Mouse (Mus musculus) cerebellum, adult 9-11 months (tissue): ENCODE data around the gene Pitpnm1.
"Not testable (repeated sequence)": the region's sequence is repeated elsewhere in the genome, so short reads cannot be mapped to it uniquely, and the experiment has no call there.

Experiments used
- DNase-seq: peaks from one replicate; pipeline ENCODE4 v3.0.0; 2022

Pitpnm1 gene

DNA sequence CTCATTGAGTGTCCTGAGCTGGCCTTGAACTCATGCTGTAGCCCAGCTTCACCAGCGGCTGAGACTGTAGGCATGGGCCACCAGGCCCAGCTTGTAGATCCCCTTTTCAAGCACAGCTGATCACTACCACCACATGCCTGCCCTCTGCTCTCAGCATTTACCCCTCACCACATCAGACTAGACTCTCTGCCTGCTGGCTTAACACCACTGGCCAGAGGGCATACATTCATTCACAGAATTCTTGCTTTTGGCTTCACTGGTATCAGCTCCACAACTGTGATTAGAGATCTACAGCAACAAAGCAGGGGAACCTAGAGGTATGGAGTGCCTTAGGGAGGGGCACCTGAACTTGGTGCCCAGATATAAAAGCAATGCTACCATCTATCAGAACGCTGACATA, 20.7 kb downstream of the Pitpnm1 start:
- peak; percentile 62 for DNase-seq

DNA sequence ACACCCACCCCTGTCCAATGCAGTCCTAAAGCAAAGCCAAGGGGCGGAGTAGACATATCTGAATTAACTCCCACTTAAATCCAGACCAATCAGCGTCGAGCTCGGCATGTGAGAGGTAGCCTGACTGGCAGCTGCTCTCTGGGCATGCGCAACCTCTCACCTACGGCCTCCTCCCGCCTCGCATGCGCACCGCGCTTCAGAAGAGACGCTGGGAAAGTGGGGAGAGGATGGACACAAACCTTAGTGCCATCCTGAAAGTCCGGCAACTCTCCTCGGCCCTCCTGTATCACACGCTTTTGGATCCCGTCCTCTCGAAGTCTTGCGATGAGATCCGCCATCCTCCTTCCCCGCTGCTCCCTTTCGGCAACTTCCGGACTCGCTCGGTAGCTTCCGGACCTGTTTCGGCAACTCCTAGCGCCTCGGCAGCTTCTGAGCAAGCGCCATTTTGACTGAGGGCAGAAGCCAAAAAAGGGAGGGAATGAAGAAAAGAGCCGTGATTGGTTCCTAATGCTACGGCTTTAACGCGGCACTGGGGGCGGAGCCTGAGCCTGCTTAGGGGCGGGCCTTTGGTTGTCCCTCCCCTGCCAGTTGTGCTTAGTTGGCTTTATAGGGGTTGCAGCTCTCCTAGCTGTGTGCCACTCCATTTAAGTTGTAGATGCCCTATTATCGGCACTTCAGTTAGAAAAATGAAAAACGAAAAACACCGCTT, 21.5 kb downstream of the Pitpnm1 start:
- peak; percentile 99 for DNase-seq

DNA sequence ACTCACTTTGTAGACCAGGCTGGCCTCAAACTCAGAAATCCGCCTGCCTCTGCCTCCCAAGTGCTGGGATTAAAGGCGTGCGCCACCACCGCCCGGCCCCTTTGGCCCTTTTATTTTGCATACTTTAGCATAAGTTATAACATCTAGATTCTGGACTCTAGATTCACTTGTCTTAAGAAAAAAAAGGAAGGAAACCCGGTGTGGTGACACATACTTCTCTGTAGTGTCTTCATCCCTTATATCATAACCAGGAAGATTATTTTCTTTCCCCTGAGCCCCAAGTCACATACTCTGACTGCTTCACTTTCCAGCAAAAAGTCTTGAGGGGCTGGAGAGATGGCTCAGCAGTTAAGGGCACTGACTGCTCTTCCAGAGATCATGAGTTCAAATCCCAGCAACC, 22.1 kb downstream of the Pitpnm1 start:
- peak; percentile 48 for DNase-seq

DNA sequence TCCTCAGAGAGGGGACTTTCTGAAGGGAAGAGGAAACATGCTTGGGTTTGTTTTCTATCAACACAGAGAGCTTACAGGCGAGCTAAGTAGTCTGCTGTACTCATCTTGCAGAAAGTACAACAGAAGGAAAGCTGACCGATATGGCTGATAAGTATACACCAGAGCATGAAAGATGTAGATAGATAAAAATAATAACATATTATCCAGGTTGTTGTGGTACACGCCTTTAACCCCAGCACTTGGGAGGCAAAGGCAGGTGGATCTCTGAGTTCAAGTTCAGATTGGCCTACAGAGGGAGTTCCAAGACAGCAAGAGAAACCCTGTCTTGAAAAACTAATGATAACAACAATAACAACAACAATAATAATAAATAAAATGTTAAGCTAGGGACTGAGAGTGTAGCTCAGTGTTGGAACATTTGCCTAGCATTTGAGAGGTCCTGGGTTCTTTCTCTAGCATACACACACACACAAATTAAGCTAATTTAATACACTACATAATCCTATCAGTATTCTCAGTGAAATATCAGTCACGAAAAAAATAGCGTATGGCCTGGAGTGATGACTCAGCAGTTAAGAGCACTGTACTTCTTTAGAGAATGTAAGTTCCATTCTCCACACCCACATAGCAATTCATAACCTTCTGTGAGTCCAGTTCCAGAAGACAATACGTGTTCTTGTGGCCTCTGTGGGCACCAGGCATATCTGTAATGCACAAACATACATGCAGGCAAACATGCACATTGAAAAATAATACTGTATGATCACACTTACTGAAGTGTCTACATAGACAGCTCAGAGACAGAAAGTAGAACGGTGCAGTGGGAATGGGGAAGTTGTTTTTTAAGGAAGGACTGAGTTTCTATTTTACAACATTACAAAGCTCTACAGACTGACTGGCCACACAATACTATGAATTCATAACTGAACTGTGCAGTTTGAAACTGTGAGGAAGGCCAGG, 22.9 kb downstream of the Pitpnm1 start:
- no peak for DNase-seq

DNA sequence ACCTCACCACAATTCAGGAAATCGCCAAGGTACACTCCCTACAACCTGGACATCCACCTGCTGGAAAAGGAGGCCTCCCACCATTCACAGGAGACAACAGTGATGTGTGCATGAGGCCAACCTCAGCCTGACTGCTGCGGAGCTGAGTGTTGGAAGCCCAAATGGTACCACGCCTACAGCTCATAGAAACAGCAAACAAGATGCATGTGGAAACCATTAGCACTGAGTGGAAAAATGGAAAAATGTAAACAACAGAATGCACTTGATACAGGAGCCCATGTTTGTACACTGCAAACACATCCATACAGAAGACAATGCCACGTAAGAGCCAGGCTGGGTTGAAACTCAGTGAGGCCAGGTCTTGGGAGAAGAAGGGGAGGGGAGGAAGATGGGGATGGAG, 24.6 kb downstream of the Pitpnm1 start:
- peak; percentile 57 for DNase-seq

DNA sequence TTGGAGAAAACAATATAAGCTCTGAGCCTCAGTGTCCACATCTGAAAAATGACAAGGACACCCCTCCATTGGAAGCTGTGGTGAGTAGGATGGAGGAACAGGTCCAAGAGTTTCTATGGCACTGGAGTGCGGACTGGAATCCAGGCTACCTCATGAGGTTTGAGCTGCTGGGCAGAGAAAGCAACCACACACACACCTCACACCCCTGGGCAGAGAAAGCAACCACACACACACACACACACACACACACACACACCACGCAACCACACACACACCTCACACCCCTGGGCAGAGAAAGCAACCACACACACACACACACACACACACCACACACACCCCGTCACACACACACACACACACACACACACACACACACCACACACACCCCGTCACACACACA, 25.5 kb downstream of the Pitpnm1 start:
- DNase-seq = peak; percentile 68

DNA sequence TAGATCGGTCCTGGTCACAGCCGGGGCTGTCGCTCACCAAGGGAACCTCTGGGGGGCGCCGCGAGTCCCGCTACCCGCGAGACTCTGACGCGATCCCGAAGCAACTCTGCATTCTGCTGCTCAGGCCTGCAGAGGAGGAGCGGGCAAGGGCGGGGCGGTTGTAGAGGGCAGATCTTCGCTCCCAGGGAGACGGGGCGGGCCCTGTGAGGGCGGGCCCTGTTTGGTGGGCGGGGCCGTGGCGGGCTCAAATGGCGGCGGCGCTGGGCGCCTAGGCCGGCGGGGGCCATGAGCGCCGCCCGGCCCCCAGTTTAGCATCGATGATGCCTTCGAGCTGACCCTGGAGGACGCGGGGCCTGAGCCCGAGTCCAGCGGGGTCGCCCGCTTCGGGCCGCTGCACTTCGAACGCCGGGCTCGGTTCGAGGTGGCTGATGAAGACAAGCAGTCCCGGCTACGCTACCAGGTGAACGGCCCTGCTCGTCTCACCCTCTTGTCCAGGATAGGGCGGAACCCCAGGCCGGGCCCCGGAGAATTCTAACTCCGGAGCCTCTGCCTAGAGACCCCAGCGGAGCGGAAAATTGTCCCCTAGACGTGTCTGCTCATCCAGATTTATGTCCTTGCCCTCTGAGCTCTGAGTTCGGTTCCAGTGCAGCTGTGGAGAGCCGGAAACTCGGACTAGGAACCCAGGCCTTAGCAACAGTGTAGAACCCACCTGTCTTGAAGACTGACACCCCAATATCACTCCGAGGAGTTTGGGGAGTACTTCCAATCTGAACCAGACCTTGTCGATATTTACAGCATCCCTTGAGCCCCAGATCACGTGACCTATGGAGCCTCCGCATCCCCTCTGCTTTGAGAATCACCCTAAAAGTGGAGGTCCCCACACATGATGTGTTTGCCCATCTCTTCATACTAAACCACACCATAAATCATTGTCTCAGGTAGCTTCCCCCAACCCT, 26.2 kb downstream of the Pitpnm1 start, which contains the start of gene Aip:
Aip (minus strand) TSS at position 118 of the 956 bp plus-strand sequence.
- DNase-seq = peak; percentile 99

DNA sequence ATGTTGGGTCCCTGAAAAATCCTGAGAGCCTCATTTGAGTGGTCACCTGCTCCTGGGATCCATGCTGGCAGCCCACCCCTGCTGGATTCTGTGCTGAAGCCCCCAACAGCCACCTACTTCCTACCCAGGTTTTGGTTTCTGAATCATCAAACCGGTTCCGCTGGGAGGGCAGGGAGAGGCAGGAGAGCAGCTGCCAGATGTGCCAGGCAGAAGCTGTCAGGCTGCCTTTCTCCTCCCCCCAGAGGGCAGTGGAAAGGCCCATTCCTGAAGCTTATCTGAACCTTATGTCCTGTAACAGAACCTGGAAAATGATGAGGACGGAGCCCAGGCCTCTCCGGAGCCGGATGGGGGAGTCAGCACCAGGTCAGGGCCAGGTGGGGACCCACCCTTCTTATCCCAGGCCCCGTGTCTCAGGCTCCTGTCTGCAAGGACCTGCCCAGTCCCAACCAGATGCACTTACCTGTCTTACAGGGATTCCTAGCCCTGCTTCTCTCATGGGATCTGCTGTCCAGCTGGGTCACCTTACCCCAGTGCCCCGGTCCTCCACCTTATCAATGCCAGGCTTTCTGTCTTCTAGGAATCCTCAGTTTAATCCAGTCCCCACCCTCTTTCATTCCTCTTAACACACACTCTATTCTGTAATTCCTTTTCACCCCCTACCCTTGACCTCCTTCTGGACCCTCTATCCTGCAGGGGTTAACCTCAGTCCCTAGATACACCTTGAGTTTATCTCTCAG, 27.1 kb downstream of the Pitpnm1 start:
- peak; percentile 69 for DNase-seq

DNA sequence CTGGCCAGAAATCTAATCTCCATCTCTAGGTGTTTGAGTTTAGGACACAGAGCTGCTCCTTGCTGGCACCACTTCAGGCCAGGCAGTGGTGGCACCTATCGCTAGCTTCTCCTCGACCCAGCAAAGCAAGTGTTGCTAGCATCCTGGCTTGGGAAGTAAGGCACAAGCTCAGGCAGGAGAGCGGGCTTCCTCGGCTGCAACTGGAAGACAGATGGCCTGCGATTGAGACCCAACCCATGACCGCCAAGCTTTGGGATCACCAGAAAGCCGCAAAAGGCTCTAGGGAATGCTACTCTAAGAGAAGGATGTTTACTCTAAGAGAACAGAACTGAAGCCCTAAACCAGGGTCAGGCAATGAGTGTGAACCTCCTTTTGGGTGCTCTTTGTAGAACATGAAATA, 29.7 kb downstream of the Pitpnm1 start:
- no peak for DNase-seq

DNA sequence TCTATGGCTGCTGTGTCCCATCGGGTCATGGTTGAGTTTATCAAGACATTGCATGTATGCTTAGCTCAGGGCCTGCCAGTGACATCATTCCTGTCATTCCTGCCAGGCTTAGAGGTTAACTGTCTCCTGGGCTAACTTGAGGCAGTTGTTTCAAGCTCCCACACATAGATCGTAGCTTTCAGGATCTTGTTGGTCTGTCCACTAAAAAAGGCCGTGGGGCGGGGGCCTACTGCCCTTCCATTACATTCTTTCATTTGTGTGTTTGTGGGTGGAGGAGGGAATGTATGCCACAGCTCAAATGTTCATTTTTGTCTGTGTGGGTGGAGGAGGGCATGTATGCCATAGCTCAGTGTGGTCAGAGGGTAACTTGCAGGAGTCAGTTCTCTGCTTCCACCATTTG, 30.3 kb downstream of the Pitpnm1 start:
- DNase-seq = no peak

DNA sequence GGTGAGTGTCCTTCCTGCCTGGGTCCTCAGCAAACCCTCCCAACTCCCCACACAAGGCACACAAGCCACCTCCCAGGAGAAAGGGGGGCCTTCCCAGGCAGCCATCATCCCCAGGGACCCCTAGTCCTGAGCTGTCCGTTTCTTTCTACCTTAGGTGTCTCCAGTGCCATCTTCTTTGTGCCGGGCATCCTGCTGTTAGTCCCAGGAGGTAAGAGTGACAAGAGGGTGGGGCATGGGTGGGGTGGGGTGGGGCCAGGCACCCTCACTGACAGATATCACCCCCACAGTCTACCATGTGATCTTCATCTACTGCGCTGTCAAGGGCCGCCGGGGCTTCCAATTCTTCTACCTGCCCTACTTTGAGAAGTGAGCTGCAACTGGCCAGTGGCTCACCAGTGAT, 31.3 kb downstream of the Pitpnm1 start:
- DNase-seq = no peak

DNA sequence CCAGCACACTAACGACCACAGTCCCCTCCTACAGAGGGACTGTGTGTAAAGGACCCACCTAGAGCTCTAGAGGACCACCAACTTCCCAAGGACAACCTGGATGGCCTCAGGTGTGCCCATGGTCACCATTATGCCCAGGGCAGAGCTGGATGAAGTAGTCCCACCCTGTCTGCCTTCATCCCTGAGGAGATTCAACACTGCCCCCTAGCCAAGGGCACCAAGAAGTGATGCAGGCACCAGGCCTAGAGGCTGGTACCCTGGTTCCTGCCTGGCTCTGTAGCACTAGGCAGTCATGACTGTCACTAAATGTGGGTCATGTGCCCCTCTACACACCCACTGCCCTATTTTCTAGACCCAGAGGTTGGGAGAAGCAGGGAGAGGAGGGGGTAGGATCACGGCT, 32.0 kb downstream of the Pitpnm1 start:
- no peak for DNase-seq

DNA sequence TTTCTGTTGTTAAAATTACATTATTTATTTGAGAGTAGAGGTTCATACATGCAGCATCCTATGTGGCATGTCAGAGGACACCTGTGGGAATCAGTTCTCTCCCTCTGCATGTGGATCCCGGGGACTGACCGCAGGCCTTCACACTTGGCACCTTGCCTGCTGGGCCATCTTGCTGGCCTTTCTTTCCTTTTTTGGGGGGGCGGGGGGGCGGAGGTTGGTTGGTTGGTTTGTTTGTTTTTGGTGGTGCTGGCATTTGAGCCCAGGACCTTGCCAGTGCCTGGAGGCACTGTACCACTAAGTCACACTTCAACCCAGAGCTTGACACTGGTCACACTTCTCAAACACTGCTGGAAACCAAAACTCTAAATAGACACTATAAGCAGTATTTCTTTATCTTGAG, 34.6 kb downstream of the Pitpnm1 start:
- DNase-seq = no peak

DNA sequence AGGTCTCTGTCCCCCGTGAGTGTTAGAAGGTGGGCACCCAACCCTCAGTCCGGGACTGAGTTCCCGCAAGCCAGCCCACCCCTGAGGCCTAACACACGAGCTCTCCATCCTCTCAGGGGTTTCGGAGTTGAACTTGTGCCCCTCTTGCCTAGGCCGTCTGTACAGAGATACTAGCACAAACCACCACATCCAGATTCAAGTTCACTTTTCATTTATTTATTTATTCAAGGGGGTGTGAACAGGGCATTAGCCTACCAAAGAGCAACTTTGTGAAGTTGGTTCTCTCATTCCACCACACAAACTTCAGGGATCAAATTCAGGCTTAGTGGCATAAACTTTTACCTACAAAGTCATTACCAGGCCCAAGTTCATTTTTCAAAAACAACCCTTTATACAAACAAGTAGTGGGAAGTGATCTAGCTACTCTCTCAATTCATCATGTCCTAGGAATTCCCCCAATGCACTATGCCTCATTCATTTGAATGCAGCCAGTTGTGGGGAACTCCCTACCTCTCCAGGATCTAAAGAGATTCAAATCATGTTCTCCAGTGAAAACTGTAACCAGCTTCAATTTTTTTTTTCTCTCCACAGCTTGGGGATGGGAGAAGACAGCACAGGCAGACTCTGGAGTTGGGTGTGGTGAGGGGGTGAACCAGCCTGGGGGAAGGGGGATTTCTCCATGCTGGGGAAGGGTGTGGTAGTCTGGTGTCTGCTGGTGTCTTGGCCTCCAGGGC, 35.6 kb downstream of the Pitpnm1 start:
- not testable (repeated sequence) for DNase-seq

DNA sequence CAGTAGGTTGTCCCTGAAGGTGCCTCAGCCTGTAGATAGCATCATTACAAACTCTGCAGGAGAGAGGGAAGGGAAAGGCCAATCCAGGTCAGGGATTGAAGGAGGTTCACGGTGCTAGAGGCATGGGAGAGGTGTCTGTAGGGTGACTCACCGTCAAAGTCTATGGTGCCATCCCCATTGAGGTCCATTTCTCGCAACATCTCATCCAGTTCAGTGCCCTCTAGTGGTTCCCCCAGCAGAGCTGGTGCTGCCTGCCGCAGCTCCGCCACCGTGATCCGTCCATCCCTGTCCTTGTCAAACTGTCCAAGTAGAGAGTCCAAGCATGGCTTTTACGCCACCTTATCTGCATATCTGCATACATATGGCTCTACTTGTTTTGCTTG, 36.2 kb downstream of the Pitpnm1 start:
- not testable (repeated sequence) for DNase-seq

DNA sequence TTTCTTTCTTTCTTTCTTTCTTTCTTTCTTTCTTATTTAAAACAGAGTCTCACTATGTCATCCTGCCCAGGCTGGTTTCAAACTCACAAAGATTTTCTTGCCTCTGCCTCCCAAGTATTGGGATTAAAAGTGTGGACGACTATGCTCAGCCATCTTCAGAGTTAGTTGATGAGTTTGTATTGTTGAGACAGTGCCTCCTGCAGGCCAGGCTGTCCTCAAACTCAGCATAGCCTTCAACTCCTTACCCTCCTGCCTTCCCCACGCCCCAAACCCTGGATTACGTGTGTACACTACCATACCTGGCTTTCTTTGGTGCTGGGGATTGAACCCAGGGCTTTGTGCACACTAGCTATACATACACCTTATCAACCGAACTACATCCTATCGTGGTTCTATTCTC, 36.7 kb downstream of the Pitpnm1 start:
- no peak for DNase-seq

DNA sequence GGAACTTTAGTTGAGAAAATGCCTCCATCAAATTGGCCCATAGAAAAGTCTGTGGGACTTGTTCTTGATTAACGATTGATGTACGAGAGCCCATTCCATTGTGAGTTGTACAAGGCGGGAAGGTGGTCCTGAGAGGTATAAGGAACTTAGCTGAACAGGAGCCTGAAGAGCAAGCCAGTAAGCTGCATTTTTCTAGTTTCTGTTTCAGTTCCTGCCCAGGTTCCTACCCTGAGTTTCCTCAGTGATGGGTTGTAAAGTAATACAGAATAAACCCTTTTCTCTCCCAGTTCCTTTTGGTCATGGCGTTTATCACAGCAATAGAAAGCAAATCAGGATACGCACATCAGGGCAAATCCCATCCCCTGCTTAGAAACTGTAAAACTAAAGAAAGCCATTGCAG, 38.1 kb downstream of the Pitpnm1 start:
- DNase-seq = no peak

DNA sequence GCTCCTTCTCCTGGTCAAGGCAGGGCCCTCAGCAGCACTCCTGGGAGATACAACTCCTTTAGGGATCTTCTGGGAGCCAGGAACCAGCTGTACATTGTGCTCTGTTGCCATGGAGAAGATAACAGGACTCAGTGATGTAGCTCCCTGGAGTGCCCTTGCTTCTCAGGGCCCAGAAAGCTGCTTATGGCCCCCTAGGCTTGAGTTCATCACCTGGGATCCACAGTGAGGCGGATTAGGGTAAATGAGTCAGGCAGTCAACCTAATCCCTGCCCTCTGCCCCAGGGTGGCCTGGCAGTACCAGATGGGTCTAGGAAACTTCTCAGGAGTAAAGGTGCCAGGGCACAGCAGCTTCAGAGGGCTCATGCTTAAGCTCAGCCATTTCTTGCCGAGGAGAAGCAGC, 39.6 kb downstream of the Pitpnm1 start, which contains the start of gene Gpr152:
Gpr152 (plus strand) TSS at position 342 of the 400 bp plus-strand sequence.
- no peak for DNase-seq

DNA sequence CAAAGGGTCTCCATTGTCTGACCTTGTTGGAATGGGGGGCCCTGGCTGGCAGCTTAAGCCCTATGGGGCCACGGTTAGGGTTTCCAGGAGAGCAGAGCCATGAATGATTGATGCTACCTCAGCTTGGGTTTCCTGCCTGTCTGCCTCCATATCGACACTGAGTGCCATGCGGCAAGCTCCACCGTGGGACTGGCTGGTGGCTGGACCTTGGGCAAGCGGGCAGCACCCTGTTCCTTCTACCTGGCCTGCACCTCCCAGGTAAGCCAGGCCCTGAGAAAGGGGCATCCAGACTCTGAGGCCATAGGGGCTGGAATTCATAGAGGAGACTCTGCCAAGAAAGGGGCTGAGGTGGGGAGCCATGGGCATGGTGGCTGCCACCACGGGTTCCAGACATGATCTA, 40.3 kb downstream of the Pitpnm1 start:
- no peak for DNase-seq

DNA sequence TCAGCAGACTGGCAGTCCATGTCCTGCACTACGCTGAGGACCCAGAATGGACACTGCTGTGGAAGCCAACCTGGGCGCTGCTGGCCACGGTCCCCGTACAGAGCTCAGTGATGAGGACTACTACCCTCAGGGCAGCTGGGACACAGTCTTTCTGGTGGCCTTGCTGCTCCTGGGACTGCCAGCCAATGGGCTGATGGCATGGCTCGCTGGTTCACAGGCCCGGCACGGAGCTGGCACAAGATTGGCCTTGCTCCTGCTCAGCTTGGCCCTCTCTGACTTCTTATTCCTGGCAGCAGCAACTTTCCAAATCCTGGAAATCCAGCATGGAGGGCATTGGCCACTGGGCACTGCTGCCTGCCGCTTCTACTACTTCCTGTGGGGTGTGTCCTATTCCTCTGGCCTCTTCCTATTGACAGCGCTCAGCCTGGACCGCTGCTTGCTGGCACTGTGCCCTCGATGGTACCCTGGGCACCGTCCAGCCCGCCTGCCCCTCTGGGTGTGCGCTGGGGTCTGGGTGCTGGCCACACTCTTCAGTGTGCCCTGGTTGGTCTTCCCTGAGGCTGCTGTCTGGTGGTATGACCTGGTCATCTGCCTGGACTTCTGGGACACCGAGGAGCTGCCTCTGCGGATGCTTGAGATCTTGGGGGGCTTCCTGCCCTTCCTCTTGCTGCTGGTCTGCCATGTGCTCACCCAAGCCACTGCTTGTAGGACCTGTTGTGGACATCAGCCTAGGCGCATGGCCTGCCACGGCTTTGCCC, 42.8 kb downstream of the Pitpnm1 start:
- DNase-seq = peak; percentile 46
